In the genomic region with DNA sequence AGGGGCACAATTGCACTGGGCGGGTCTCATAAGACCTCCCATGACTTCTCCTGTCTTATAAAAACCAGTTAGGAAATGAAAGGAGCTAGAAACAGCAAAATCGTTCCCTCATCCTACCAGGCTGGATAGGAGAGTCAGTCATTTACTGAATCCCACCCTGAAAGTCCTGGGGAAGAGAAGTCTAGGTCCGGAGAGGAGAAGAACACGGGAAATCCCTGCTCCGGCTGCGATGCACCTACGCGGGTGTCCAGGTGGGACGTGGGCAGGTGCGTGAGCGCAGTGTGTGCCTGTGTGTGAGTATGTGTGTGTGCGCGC, we compare ENCODE assay signal across 8 mouse cellular contexts. TPM values are rescaled to one million over a fixed set of nuclear protein-coding genes. Genes with fewer than 3 reads are reported as not detected.
DNase-seq lines count a peak whose midpoint lies in the region; ATAC-seq lines count a peak whose summit lies in the region.

No protein-coding gene starts in this region.

- under 1% methylated on average over 13 of the region's 13 CpGs for WGBS in heart, embryonic 12.5 days
- WGBS in hindbrain, embryonic 12.5 days, result 6% methylated on average over 13 of the region's 13 CpGs
- 3% methylated on average over 13 of the region's 13 CpGs for WGBS in midbrain, embryonic 13.5 days

- H3K4me2 ChIP-seq in heart, embryonic 12.5 days, result peak overlapping the region; percentile 97
- peak overlapping the region; percentile 90 for H3K4me2 ChIP-seq in hindbrain, embryonic 12.5 days (replicated peaks)
- peak overlapping the region; percentile 83 for H3K4me2 ChIP-seq in midbrain, embryonic 13.5 days (replicated peaks)

- no peaks in the 10 kb centered on the region for H3K9me3 ChIP-seq in heart, embryonic 12.5 days (replicated peaks)
- H3K9me3 ChIP-seq in hindbrain, embryonic 12.5 days (replicated peaks), result no peaks in the 10 kb centered on the region
- no peaks in the 10 kb centered on the region for H3K9me3 ChIP-seq in midbrain, embryonic 13.5 days

- H3K27me3 ChIP-seq in heart, embryonic 12.5 days (replicated peaks), result no peaks in the 10 kb centered on the region
- peaks cover 37% of the 10 kb centered on the region for H3K27me3 ChIP-seq in hindbrain, embryonic 12.5 days
- H3K27me3 ChIP-seq in midbrain, embryonic 13.5 days, result peaks cover 35% of the 10 kb centered on the region

- DNase-seq in heart, postnatal 36 days, result no peak
- DNase-seq in Muller cell, postnatal 12 days (ENCODE audit: inconsistent ontology term), result peak; percentile 19
- no peak for DNase-seq in spleen, postnatal 14 days (ENCODE audit: low spot score in 2 of 2)
- DNase-seq in gastrocnemius, postnatal 25 days, result no peak
- no peak for DNase-seq in right cerebral cortex, adult 2 months (ENCODE audit: low spot score in 2 of 2)

- intact Hi-C loops in heart, postnatal 36 days (cut with DNase I), result loop anchor here (5.0 kb wide), 2 partner anchors 124 to 209 kb away; no protein-coding TSS in a partner anchor

- H3K27ac ChIP-seq in heart, embryonic 12.5 days (ENCODE audit: poor library complexity, severe bottlenecking), result no peak overlapping the region
- peak overlapping the region; percentile 93 for H3K27ac ChIP-seq in hindbrain, embryonic 12.5 days
- H3K27ac ChIP-seq in midbrain, embryonic 13.5 days, result peak overlapping the region; percentile 93

- H3K36me3 ChIP-seq in heart, embryonic 12.5 days, result no peaks in the 10 kb centered on the region
- no peaks in the 10 kb centered on the region for H3K36me3 ChIP-seq in hindbrain, embryonic 12.5 days
- no peaks in the 10 kb centered on the region for H3K36me3 ChIP-seq in midbrain, embryonic 13.5 days

- no peak for ATAC-seq in heart, embryonic 12.5 days (ENCODE audit: insufficient number of reproducible peaks, low FRiP score)
- no peak for ATAC-seq in hindbrain, embryonic 12.5 days (ENCODE audit: low FRiP score)
- ATAC-seq in midbrain, embryonic 13.5 days, result peak; percentile 14

- peak overlapping the region; percentile 91 for H3K4me3 ChIP-seq in heart, embryonic 12.5 days
- peak overlapping the region; percentile 89 for H3K4me3 ChIP-seq in hindbrain, embryonic 12.5 days
- H3K4me3 ChIP-seq in midbrain, embryonic 13.5 days (replicated peaks), result peak overlapping the region; percentile 65

- H3K9ac ChIP-seq in heart, embryonic 12.5 days, result peak overlapping the region; percentile 97
- peak overlapping the region; percentile 95 for H3K9ac ChIP-seq in hindbrain, embryonic 12.5 days
- H3K9ac ChIP-seq in midbrain, embryonic 13.5 days (replicated peaks), result peak overlapping the region; percentile 90

- peaks cover 37% of the 10 kb centered on the region for H3K4me1 ChIP-seq in heart, embryonic 12.5 days (replicated peaks)
- peaks cover 48% of the 10 kb centered on the region for H3K4me1 ChIP-seq in hindbrain, embryonic 12.5 days
- peaks cover 58% of the 10 kb centered on the region for H3K4me1 ChIP-seq in midbrain, embryonic 13.5 days (replicated peaks)

RNA-seq across cellular contexts. Expression of gene Plxna4, which starts 1.2 kb away (rescaled TPM):
- 9.5 and 10.8 TPM in 2 replicates for polyA plus RNA-seq in heart, embryonic 12.5 days (2016; fragmentation: Nextera tagmentation; extraction: Ambion mirVana)
- 10 to 100 TPM; 11.2 to 11.8 TPM for total RNA-seq in heart, postnatal 36 days (2021)
- 11.0 and 11.8 TPM in 2 replicates for polyA plus RNA-seq in hindbrain, embryonic 12.5 days (2016; fragmentation: Nextera tagmentation; extraction: Ambion mirVana)
- 8.4 and 9.5 TPM in 2 replicates for polyA plus RNA-seq in midbrain, embryonic 13.5 days (2015; fragmentation: Nextera tagmentation; extraction: Ambion mirVana)
- 1 to 10 TPM; 3.0 to 4.6 TPM for total RNA-seq in gastrocnemius, postnatal 25 days (2021)
